Mouse (Mus musculus): ENCODE measurements at regions not wholly inside any gene's neighbourhood (a gene's known extent, or its start where the extent isn't known, plus 50 kb on each side); places are given as distances from the start of the nearest gene placed in this dataset.

DNA sequence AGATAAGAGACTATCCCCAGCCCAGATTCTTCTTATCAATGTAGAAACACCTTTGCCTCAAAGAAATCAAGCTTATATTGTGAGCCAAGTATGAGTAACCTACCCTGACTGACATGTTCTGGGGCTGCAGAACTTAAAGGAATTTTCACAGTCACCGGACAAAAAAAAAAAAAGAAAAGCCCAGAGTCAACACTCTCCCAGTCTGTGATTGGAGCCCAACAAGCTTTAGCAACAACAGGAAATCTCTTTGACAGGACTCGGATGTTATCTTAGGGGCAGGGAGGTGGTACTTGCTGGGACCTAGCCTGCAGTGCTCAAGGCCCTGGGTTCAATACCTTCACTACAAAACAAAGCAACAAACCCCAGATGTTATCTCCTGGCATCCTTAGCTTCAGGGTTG is 114.2 kb downstream of the Nectin1 start:
- no peak for DNase-seq (ENCODE audit: low read depth, low spot score)

DNA sequence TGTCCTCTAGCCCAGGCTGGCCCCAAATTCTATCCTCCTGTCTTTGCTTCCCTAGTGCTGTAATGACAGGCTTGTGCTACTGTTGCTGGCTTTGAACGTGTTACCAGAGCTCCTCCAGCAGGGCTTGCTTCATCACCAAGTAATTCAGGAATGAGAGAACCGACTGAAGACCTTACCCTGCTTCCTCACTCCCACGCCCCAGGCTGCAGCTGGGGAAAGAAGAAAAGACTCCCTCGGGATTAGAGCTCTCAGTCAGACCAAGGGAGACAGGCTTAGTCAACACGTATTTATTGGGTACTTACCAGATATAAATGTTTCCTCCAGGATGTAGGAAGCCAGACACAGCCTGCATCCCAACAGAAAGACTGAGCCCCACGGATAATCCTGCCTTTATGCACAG is 115.0 kb downstream of the Nectin1 start:
- no peak for DNase-seq (ENCODE audit: low read depth, low spot score)

DNA sequence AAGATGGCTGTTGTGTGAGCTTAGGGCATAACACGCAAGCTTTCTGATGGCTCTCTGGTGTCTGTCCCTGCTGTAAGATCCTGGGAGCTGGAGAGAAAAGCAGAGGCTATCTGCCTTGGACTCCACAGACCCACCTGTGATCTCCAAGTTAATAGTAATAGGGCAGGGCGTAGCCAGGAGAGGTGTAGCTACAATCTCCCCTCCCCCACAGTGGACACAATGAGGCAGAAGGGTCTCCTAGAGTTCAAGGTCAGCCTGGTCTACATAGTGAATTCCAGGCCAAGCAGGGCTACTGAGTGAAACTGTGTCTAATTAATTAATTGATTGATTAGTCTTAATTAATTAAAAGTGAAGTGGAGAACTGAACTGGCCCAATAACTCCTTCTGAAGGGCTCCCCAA is 116.5 kb downstream of the Nectin1 start:
- peak; percentile 81 for DNase-seq (ENCODE audit: low read depth, low spot score)

DNA sequence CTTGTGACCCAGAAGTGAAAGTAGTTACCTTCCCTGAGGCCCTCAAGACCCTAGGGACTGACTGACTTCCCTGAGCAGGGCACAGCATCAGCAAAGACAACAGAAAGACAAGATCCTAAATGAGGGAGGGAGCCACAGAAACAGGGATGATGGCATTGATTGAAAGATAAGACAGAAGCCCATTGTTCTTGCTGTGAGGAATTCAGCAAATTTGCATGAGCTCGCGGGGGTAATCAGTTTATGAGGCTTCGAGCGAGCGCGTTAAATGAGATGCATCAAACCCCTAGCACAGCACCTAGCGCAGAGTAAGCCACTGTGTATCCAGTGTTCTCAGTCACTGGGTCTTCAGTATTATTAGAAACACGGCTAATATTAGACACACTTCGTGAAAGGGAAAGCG is 117.6 kb downstream of the Nectin1 start:
- peak; percentile 71 for DNase-seq (ENCODE audit: low read depth, low spot score)

DNA sequence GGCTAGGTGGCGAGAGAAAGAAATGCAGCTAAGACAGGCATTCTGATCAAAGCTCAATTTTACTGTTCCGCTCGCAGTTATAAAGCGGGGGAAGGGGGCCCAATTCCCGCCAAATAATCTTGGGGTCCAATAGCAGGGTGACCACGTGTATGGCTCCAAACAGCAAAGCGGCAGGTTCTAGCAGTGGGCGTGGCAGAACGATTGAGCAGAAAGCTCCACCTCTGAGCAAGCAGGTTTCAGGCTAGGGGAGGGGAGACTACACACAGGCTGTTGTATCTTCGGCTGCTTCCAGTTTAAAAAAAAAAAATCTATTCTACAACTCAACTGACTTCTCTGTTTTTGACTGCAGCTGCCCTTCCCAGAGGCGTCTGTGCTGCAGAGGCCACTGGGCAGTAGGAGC is 118.2 kb downstream of the Nectin1 start:
- DNase-seq (ENCODE audit: low read depth, low spot score), result peak; percentile 69

DNA sequence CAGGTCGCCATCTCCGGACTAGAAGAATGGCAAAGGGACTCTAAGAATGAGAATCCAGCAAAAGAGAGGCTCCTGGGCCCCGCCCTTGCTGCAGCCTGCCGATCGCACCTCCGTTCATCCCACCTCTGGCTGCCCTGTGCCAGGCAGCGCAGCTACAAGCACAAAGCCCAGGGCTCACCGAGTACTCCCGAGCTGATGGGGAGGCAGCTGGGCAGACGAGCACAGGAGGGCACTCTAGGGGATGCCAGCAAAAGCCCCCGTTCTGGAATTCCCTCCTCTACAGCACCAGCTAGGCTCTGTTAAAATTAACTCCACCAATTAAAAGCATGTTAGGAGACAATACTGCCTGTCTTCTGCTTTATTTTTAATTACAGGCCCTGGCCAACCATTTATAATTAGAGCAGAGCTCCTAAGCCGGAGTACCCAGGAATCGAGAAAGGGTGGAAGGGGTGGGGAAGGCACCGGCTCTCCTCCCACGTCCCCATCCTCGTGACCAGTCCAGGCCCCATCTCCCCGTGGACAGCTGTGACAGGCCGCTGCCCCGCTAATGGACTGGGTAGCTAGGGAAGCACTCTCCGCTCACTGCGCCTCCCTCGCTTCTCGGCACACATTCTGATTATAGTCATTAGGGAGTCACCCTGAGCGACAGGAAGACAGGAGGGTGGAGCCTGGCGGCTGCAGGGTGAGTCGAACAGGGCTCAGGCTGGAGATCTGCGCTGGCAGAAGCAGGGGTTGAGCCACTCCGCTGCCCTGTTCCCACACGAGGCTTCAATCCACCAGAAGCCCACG is 120.0 kb downstream of the Nectin1 start:
- DNase-seq (ENCODE audit: low read depth, low spot score), result peak; percentile 41

DNA sequence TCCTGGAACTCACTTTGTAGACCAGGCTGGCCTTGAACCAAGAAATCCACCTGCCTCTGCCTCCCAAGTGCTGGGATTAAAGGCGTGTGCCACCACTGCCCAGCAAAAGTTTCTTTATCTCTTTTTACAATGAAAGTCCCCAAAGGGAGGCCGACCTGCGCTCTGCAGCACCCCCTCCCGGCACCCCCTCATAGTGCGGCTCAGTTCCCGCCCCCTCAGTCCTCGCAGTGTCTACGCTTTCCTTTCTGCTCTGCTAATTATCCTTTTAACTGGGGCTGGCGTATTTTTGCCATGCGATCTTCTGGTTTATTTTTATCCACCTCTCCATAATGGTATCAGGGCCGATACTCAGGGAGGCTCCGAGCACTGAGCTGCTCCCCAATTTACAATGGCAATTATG is 123.0 kb downstream of the Nectin1 start:
- peak; percentile 46 for DNase-seq (ENCODE audit: low read depth, low spot score)

DNA sequence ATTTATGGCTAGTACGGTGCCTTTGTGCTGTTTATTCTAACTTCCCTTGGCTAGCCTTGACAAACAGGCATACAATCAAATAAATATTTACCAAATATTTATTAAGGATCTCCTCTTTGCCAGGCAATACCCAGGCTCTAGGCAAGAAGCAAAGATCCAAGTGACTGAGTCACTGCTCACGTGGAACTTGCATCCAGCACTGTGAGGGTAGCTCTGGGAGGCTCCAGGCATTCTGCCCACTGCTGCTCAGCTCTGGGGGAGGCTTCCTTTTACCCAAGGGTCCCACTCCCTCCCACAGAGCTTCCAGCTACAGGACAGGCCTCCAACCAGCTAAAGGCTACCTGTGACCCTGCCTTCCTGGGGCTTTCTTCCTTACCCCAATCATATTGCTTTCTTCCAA is 130.1 kb downstream of the Nectin1 start:
- no peak for DNase-seq (ENCODE audit: low read depth, low spot score)

DNA sequence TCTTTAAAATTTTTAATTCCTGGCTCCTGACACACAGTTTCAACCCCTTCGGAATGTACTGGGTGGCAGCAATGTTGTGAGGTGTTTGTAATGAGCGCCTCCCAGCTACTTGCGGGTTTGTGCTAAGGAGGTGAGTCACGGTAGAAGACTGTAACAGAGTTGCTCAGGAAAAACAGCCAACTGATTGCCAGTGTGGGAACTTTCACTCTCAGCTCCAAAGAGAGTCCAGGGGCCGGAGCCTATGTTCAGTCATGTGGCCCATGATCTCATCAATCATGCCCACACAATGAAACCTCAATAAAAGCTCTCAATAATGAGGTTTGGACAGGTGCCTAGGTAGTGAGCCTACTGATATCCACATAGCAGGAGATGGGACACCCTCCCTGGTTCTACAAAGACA is 130.5 kb downstream of the Nectin1 start:
- no peak for DNase-seq (ENCODE audit: low read depth, low spot score)

DNA sequence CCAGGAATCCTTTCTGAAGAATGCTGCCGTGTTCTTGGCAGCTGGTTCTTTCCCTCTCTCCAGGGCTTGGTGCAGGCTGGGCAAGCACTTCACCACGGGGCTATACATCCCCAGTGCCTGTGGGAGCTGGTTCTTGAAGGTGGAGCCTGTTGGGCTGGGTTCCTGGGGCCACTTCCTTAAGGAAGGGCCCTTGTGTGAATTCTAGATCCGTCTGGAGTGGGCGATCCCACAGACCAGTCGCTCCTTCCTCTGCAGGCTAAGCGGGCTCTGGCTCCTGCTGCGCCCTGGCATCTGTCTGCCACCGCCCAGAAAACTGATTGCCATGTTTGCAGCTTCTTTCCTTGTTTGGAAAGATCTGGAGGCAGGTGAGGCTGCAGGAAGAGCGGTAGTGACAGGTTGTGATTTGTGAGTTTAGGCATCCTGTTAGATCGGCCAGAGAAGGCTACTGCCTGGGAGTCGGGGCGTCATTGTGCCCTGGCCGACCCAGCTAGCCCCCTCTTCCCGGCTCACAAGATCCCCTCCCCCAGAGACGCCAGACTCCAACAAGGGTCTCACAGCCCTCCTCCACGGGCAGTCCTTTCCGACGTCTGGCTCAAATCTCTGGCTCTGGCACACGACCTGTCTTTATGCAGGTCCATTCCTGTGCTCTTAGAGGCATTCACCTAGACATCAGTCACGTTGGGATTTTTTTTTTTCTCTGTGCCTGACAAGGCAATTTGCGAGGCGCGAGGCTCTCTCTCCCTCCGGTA is 135.6 kb downstream of the Nectin1 start:
- peak; percentile 17 for DNase-seq (ENCODE audit: low read depth, low spot score)

DNA sequence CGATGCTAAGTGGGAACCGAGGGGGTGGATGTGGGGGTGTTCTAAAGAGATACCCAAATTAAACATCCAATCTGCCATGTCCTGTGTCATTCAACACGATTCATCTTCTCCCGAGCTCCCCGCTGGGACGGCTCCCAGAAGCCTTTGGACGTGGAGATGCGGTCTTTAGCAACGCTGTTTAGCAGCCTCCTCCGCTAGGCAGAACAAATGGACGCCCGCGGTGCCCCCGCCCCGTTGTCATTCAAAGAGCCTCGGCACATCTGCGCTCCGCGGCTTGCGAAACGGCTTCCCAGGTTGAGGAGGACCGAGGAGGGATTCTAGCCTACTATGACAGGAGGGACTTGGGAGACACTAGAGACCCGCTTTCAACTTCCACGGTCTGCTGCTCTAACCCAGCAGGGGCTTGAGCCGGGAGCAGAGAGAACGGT is 136.2 kb downstream of the Nectin1 start:
- DNase-seq (ENCODE audit: low read depth, low spot score), result peak; percentile 90

DNA sequence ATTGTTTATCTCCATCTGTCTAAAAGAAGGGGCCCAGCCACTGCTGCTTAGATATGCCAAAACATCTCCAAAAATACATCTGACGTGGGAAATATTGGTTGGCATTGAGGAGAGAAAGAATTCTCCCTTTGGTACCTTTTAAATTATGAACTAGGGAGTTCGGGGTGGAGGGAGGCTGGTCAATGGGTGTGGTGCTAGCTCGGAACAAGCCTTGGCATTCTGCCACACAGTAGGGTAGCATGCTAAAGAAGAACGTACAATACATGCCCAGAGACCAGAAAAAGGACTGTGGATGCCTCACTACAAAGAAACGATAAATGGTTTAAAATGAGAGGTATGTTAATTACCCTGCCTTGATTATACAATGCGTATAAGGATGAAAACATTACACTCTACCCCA is 149.3 kb downstream of the Nectin1 start:
- DNase-seq (ENCODE audit: low read depth, low spot score), result no peak

DNA sequence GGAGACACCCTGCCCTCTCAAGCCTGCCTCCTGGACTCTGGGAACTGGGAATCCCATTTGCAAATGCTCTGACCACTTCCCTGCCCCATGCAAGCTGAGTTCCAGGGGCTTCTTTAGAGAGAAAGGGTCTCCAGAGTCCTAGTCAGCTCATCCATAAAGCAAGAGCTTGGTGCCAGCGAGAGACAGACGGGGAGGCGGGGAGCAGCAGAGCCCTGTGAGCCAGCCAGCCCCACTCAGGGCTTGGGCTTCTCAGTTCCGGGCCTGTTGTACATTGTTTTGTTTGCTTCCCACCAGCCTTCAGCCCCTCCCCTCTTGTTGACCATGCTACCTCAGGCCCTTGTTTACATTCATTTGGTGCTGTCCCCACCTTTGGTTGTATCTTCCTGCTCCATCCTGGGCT is 143.9 kb upstream of the Thy1 start:
- DNase-seq (ENCODE audit: low read depth, low spot score), result no peak

DNA sequence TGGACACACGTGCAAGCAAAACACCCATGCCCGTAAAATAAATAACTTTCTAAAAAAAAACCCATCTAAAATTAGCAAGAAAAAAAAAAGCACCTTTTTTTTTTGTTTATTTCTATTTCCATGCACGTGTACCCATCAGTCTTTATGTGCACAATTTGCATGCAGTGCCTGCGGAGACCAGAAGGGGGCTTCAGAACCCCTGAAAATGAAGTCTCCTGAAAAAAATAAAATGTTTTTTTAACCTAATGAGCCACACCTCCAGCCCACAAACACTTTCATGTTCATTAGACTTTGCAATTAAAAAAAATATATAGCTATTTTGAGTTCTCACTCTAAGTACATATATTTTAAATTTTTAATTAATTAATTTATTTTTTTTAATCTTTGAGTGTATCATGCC is 134.9 kb upstream of the Thy1 start:
- peak; percentile 67 for DNase-seq (ENCODE audit: low read depth, low spot score)

DNA sequence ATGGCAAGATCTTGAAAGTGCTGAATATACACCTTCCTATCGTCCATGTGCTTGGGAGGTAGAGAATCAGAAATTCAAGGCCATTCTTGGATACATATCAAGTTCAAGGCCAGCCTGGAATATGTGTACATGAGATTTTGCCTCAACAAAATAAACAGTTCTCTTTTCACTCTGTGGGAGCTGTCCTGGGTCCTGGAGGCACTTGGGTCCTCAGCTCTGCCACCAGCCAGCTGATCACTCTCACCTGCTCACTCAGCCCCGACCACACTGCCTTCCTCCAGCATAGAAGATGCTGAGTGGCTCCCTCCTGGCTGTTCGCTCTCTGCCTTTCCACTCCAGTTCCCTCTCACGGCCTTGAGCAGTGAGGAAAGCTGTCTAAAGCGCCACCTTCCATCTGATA is 128.2 kb upstream of the Thy1 start:
- peak; percentile 31 for DNase-seq (ENCODE audit: low read depth, low spot score)

DNA sequence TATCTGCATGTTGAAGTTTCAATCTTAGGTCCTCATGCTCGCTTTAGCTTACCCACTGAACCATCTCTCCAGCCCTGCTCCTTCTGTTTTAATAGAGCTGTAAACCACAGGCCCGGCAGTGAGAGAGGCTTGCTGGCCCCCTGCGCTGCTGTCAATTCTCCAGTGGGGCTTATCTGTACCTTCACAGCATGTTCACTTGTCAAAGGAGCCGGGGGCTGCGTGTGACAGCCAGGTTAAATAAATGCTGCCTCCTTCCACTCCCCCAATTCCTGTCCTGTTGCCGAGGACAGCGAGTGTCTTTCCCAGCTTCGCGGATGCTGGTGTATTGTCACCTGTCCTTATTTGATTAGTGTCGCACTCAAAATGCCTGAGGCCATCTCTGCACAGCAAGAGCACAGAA is 125.7 kb upstream of the Thy1 start:
- DNase-seq (ENCODE audit: low read depth, low spot score), result no peak

DNA sequence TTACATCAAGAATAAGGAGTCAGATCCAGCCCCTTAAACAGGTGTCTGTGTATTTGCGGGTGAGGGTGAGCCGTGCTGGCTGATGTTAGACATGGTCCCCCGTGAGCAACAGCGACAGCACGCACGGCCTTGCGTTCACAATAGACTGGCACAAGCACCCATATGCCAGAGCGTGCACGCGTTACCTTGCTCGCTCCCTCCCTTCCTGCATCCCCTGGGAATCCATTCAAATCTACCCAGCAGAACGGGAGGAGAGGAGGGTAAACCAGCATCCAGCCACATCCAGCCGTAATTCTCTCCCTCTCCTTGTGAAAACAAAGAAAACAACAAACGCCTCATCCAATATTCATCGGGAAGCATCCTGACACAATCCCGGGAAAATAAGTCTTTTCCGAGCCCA is 124.2 kb upstream of the Thy1 start:
- DNase-seq (ENCODE audit: low read depth, low spot score), result no peak

DNA sequence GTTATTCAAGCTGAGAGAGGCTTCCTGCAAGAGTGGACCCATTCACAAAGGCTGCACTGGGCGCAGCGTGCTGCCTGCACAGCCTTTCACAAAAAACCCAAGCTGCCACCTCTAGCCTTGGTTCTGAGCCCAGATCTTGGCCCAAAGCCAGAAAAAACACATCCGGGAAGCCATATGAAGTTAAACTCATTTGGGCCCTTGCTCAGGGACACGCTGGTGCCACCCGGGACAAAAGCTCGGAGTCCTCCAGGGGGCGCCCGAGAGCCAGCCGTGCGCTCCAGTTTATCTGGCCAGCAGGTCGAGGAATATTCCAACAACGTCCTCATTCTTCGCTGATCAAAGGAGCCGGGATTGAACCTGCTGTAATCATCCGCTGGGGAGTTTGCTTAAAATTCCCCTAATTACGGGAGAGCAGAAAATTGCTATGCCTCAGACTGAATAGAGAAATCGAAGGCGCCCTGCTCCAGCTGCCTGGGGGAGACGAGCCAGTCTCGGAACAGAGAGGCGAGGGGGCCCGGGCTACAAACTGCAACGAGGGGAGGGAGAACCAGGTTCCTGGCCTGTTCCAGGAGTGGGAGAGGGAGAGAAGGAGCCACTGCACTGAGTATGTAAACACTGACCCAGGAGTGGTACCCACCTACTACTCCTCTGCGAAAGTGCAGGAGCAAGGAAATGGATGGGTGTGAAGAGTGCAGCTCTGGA is 123.0 kb upstream of the Thy1 start:
- DNase-seq (ENCODE audit: low read depth, low spot score), result peak; percentile 70

DNA sequence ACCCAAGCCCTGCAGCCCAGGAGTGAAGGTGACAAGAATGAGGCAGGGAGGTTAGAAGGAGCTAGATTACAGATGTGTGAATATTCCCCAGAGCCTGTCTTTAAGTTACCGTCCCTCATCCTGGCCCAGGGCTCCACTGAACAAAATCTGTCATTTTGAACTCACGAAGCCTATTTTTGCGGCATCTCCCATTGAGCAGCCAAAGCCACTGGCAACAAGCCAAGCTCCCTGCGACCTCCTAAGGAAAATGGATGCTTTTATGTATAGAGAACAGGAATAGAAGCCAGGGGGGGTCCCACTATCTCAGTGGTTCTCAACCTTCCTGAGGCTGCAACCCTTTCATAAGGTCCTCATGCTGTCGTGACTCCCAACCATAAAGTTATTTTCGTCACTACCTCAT is 121.0 kb upstream of the Thy1 start:
- no peak for DNase-seq (ENCODE audit: low read depth, low spot score)

DNA sequence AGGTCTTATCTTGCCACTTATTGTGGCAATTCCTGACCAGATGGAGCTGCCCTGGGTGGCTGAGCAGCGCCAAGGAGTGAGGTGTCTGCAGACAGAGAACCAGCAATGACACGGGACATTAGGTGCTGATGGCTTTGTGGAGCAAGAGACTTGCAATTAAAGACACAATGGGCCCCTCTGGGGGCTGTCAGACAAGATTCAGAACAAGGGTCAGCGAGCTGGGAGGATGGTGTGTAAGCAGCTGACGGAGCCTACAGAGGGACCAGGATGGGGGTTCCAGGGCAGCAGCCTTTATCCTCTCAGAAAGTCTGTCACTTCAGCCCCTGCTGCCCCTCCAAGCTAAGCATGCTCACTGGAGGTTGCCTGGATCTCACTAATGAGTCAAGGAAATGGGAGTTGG is 120.1 kb upstream of the Thy1 start:
- no peak for DNase-seq (ENCODE audit: low read depth, low spot score)

DNA sequence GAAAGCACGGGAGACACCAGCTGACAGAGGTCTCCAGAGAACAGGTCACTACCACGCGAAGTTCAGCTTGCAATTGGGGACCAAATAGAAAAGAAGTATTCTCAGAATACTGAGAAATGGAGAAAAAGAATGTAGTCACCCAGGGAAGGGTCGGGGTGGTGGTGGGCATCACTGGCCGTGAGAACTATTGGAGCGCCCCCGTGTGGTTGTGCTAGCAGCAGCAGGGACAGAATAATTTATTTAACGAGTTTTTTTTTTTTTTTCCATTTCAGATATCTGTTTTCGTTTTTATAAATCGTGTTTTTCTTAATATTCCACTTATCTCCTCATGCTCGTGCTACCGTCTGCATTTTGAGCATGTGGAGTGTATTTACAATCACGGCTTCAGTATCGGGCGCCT is 118.4 kb upstream of the Thy1 start:
- DNase-seq (ENCODE audit: low read depth, low spot score), result no peak

DNA sequence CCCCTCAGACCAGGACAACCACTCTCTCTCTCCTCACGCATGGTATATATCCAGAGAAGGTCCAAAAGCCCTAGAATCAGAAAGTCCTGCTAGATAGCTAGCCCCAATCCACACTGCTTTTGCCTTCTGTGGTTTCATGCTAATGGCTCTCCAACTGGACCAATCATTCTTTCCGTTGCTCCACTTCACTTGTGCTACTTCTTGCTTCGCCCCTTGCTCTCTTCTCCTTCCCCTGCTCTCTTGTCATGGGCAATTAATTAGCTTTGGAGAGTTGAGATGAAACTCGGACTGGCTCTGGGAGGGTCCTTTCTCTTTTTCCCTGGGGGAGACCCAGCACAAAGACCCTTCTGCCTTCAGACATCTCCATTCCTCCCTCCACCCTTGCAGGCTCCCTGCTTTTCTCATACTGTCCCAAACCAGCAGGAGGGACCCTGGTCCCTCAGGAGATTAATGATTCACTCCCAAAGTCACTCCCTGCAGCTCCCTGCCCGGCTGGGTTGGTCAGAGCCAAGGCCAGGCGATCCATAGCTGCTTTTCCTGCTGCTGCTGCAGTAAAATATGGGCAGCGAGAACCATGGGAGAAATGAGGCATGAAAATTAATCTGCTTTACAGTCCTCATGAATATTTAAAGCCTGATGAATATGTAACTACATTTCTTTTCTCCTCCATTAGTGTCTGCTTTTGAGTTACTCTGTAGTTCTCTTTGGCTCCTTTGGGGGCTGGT is 113.7 kb upstream of the Thy1 start:
- DNase-seq (ENCODE audit: low read depth, low spot score), result no peak

Measured in R1 (cell line).